Comparison of ENCODE assay signal across 8 mouse cellular contexts in genomic region chr8:115708936-115709780, GRCm38 (mm10). TPM values are rescaled to one million over a fixed set of nuclear protein-coding genes. Genes with fewer than 3 reads are reported as not detected.
A peak's percentile ranks its signal among the peaks of the same experiment; 100 is the strongest.
DNase-seq lines count a peak whose midpoint lies in the region; ATAC-seq and TF ChIP-seq lines count a peak whose summit lies in the region.

No protein-coding gene starts in this region.

- whole genome bisulfite sequencing in intestine, embryonic 15.5 days: 2% methylated on average over 19 of the region's 19 CpGs

- H3K36me3 ChIP-seq in intestine, embryonic 15.5 days: no peaks in the 10 kb centered on the region

- peak; percentile 67 for DNase-seq in ZHBTc4 (ENCODE audit: low read depth, low spot score)
- peak; percentile 79 to 80 for DNase-seq in cerebellum, postnatal 4 days (ENCODE audit: low spot score in 2 of 2)
- peak; percentile 78 for DNase-seq in gastrocnemius, adult 2 months
- peak; percentile 15 to 86 for DNase-seq in left cerebral cortex, adult 9 months (ENCODE audit: low spot score in 2 of 2)
- DNase-seq in right cerebral cortex, postnatal 36 days (ENCODE audit: low spot score in 2 of 2): peak; percentile 48 to 58
- DNase-seq in urinary bladder, postnatal 4 days (ENCODE audit: low spot score in 2 of 2): peak; percentile 67 to 86

- H3K9me3 ChIP-seq in intestine, embryonic 15.5 days: no peaks in the 10 kb centered on the region

- H3K4me2 ChIP-seq in intestine, embryonic 15.5 days (replicated peaks): peak overlapping the region; percentile 82

- H3K9ac ChIP-seq in intestine, embryonic 15.5 days: peak overlapping the region; percentile 26

- H3K27ac ChIP-seq in gastrocnemius, adult 2 months: peak overlapping the region; percentile 96; the same call in 1 of the 2 replicates
- H3K27ac ChIP-seq in intestine, embryonic 15.5 days: no peak overlapping the region

- H3K27me3 ChIP-seq in intestine, embryonic 15.5 days (replicated peaks): no peaks in the 10 kb centered on the region

- H3K4me1 ChIP-seq in intestine, embryonic 15.5 days (replicated peaks): 0 out of 2 replicates have a peak, but pooled peaks cover 10% of the 10 kb centered on the region

- intact Hi-C loops in gastrocnemius, adult 2 months (cut with DNase I): loop anchor here (2.0 to 10.0 kb wide), 9 partner anchors 127 to 1254 kb away; no protein-coding TSS in a partner anchor

- peak overlapping the region; percentile 82 for H3K4me3 ChIP-seq in gastrocnemius, adult 2 months
- peak overlapping the region; percentile 80 for H3K4me3 ChIP-seq in intestine, embryonic 15.5 days (replicated peaks)

- ATAC-seq in intestine, embryonic 15.5 days: no peak
- peak; percentile 38; the same call in 1 of the 2 replicates for ATAC-seq in megakaryocyte progenitor cell, adult 5-6 weeks (replicated peaks; ENCODE audit: poor library complexity)

- peak; percentile 69 for TF ChIP-seq CTCF in gastrocnemius, adult 2 months (IDR thresholded peaks at IDR 0.05)

RNA-seq across cellular contexts. Expression of gene Maf, which starts 1.6 kb away (rescaled TPM):
- 100 to 1,000 TPM; 129 to 153 TPM for total RNA-seq in gastrocnemius, adult 2 months (2021)
- 10.1 and 11.5 TPM in 2 replicates for polyA plus RNA-seq in intestine, embryonic 15.5 days (2015; fragmentation: Nextera tagmentation; extraction: Ambion mirVana)
- 0.05 and 0.59 TPM in 2 replicates for total RNA-seq in megakaryocyte progenitor cell, adult 5-6 weeks (2015)
- 0.04 and 0.41 TPM in 2 replicates for total RNA-seq in megakaryocyte progenitor cell, adult 5-6 weeks (2017)

Comparison
In these comparisons a context has a peak if more than half of its experiments do, and no peak if none do; other contexts are left out.
1. RNA of gene Maf, which starts 1.6 kb away (total RNA-seq): 129 to 153 TPM in gastrocnemius, adult 2 months; 0.04 to 0.59 TPM in megakaryocyte progenitor cell, adult 5-6 weeks; every median in the first group is over 10 times any median in the second.
2. Peak in every context shown above with its lines, with median percentiles within 50 percentile points of each other: DNase-seq.